Mouse (Mus musculus) olfactory bulb, adult 2 months (tissue): ENCODE results near the gene Phykpl.

Experiments
- CTCF ChIP-seq: fragments of 200-500 bp; IDR thresholded peaks from 2 replicates; pipeline ENCODE4 v1.5.1; 2012; ENCODE audit warnings: low read depth, mild to moderate bottlenecking, low read length, moderate library complexity; ENCODE audit not compliant: insufficient read depth
- POLR2A ChIP-seq: fragments of 200-500 bp; IDR thresholded peaks from 2 replicates; pipeline ENCODE4 v1.6.1; 2012; ENCODE audit warnings: mild to moderate bottlenecking, low read depth, low read length, moderate library complexity; ENCODE audit not compliant: insufficient read depth

DNA sequence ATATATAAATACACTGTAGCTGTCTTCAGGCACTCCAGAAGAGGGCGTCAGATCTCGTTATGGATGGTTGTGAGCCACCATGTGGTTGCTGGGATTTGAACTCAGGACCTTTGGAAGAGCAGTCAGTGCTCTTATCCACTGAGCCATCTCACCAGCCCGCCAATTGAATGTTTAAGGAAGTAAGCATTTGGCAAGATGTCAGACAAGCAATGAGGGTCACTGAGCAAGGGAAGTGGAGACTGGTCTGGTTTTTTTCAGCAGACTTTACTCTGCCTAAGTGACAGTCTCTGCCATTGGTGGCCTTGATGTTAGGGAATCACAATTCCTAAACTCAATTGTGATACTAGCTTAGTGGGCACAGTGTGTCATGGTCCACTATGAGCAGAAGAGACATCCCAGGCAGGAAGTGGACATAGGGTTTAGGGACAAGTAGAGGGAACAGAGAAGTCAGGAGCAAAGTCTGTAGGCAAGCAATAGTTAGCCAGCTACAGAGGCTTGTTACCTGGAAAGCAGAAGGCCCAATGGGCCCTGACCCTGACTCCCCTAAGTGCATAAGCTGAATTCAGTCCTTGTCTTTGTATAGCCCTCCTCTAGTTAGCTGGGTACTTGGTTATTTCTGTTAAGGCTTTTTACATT, 10.3 kb downstream of the Phykpl start:
- TF ChIP-seq POLR2A (no peak), CTCF (no peak)
